Mouse (Mus musculus): ENCODE results near the gene Nr1i3. TPM values are rescaled to one million over a fixed set of nuclear protein-coding genes. Genes with fewer than 3 reads are reported as not detected.

Gene Nr1i3
- total and polyA plus RNA-seq, 2 experiments from 2014 or later = 0.16 TPM; not detected in 1

- TF ChIP-seq CTCF (IDR thresholded peaks at IDR 0.05; ENCODE audit: low read depth) = no peak
- DNase-seq = no peak
- no peak for ATAC-seq
- H3K4me3 ChIP-seq (ENCODE audit: low read depth, low read length) = no peak overlapping the region
- no peak overlapping the region for H3K4me2 ChIP-seq (ENCODE audit: low read depth)
- H3K27ac ChIP-seq (ENCODE audit: low read depth, low read length) = no peak overlapping the region
- no peaks in the 10 kb centered on the region for H3K4me1 ChIP-seq (ENCODE audit: insufficient read depth)
- H3K36me3 ChIP-seq (ENCODE audit: insufficient read depth) = peaks cover 33% of the 10 kb centered on the region
- H3K9ac ChIP-seq = no peak overlapping the region
- H3K27me3 ChIP-seq (ENCODE audit: insufficient read depth, low read length) = no peaks in the 10 kb centered on the region
- no peaks in the 10 kb centered on the region for H3K9me3 ChIP-seq (ENCODE audit: low read length)
- 84% methylated on average over 4 of the region's 4 CpGs for WGBS
These were observed 18.1 kb downstream of the Nr1i3 start for GRCm38 (mm10) chr1:171231844-171232243.

- Histone ChIP-seq H3K9ac (no peak overlapping the region), H3K27me3 (ENCODE audit: insufficient read depth, low read length) (no peaks in the 10 kb centered on the region), H3K27ac (ENCODE audit: low read depth, low read length) (no peak overlapping the region), H3K4me3 (ENCODE audit: low read depth, low read length) (no peak overlapping the region), H3K36me3 (ENCODE audit: insufficient read depth) (peaks cover 38% of the 10 kb centered on the region), H3K4me2 (ENCODE audit: low read depth) (no peak overlapping the region), H3K4me1 (ENCODE audit: insufficient read depth) (no peaks in the 10 kb centered on the region), H3K9me3 (ENCODE audit: low read length) (no peaks in the 10 kb centered on the region)
- ATAC-seq (no peak), DNase-seq (no peak)
- TF ChIP-seq CTCF (IDR thresholded peaks at IDR 0.05; ENCODE audit: low read depth) = no peak
- 86% methylated on average over 5 of the region's 5 CpGs for WGBS
These were observed 18.6 kb downstream of the Nr1i3 start for GRCm38 (mm10) chr1:171232348-171232747.

GRCm38 (mm10) chr1:171232800-171233730, 19.3 kb downstream of the Nr1i3 start:
- no peak overlapping the region for H3K4me2 ChIP-seq (ENCODE audit: low read depth)
- no peaks in the 10 kb centered on the region for H3K9me3 ChIP-seq (ENCODE audit: low read length)
- H3K27ac ChIP-seq (ENCODE audit: low read depth, low read length) = no peak overlapping the region
- TF ChIP-seq CTCF (IDR thresholded peaks at IDR 0.05; ENCODE audit: low read depth) = no peak
- no peak for DNase-seq
- no peak overlapping the region for H3K4me3 ChIP-seq (ENCODE audit: low read depth, low read length)
- no peaks in the 10 kb centered on the region for H3K27me3 ChIP-seq (ENCODE audit: insufficient read depth, low read length)
- H3K9ac ChIP-seq = no peak overlapping the region
- ATAC-seq = no peak
- WGBS = 88% methylated on average over 12 of the region's 12 CpGs
- peaks cover 45% of the 10 kb centered on the region for H3K36me3 ChIP-seq (ENCODE audit: insufficient read depth)
- no peaks in the 10 kb centered on the region for H3K4me1 ChIP-seq (ENCODE audit: insufficient read depth)

- no peaks in the 10 kb centered on the region for H3K9me3 ChIP-seq (ENCODE audit: low read length)
- H3K4me3 ChIP-seq (ENCODE audit: low read depth, low read length) = no peak within 1 kb of the TSS
- TF ChIP-seq CTCF (IDR thresholded peaks at IDR 0.05; ENCODE audit: low read depth) = no peak
- H3K9ac ChIP-seq = no peak within 1 kb of the TSS
- H3K27ac ChIP-seq (ENCODE audit: low read depth, low read length) = no peak within 1 kb of the TSS
- DNase-seq = no peak
- 95% methylated on average over 14 of the region's 14 CpGs for WGBS
- no peaks in the 10 kb centered on the region for H3K4me1 ChIP-seq (ENCODE audit: insufficient read depth)
- peaks cover 55% of the 10 kb centered on the region for H3K36me3 ChIP-seq (ENCODE audit: insufficient read depth)
- H3K27me3 ChIP-seq (ENCODE audit: insufficient read depth, low read length) = no peaks in the 10 kb centered on the region
- no peak within 1 kb of the TSS for H3K4me2 ChIP-seq (ENCODE audit: low read depth)
- ATAC-seq = no peak
These were observed 20.4 kb downstream of the Nr1i3 start, which contains the start of gene Fcer1g for GRCm38 (mm10) chr1:171234126-171234525. Gene Fcer1g (minus strand): TSS chr1:171234365.

- H3K9me3 ChIP-seq (ENCODE audit: low read length) = no peaks in the 10 kb centered on the region
- no peak overlapping the region for H3K4me2 ChIP-seq (ENCODE audit: low read depth)
- no peak overlapping the region for H3K4me3 ChIP-seq (ENCODE audit: low read depth, low read length)
- H3K27me3 ChIP-seq (ENCODE audit: insufficient read depth, low read length) = no peaks in the 10 kb centered on the region
- WGBS = 96% methylated on average over 4 of the region's 4 CpGs
- ATAC-seq (no peak), DNase-seq (no peak)
- TF ChIP-seq CTCF (IDR thresholded peaks at IDR 0.05; ENCODE audit: low read depth) = no peak
- no peak overlapping the region for H3K9ac ChIP-seq
- H3K4me1 ChIP-seq (ENCODE audit: insufficient read depth) = no peaks in the 10 kb centered on the region
- H3K27ac ChIP-seq (ENCODE audit: low read depth, low read length) = no peak overlapping the region
- peaks cover 57% of the 10 kb centered on the region for H3K36me3 ChIP-seq (ENCODE audit: insufficient read depth)
These were observed 20.8 kb downstream of the Nr1i3 start for GRCm38 (mm10) chr1:171234538-171234937.

GRCm38 (mm10) chr1:171235791-171236190, 22.0 kb downstream of the Nr1i3 start:
- 85% methylated on average over 4 of the region's 4 CpGs for WGBS
- H3K36me3 ChIP-seq (ENCODE audit: insufficient read depth) = peaks cover 70% of the 10 kb centered on the region
- no peak overlapping the region for H3K4me2 ChIP-seq (ENCODE audit: low read depth)

GRCm38 (mm10) chr1:171237438-171237837, 23.7 kb downstream of the Nr1i3 start:
- Histone ChIP-seq H3K4me3 (ENCODE audit: low read depth, low read length) (no peak overlapping the region), H3K4me2 (ENCODE audit: low read depth) (no peak overlapping the region), H3K9me3 (ENCODE audit: low read length) (no peaks in the 10 kb centered on the region), H3K27ac (ENCODE audit: low read depth, low read length) (no peak overlapping the region), H3K4me1 (ENCODE audit: insufficient read depth) (no peaks in the 10 kb centered on the region), H3K9ac (no peak overlapping the region), H3K36me3 (ENCODE audit: insufficient read depth) (peaks cover 82% of the 10 kb centered on the region), H3K27me3 (ENCODE audit: insufficient read depth, low read length) (no peaks in the 10 kb centered on the region)
- DNase-seq (no peak), ATAC-seq (no peak)
- WGBS = 90% methylated on average over 6 of the region's 6 CpGs
- no peak for TF ChIP-seq CTCF (IDR thresholded peaks at IDR 0.05; ENCODE audit: low read depth)

More at GRCm38 (mm10) chr1:171235791-171236190, 22.0 kb downstream of the Nr1i3 start:
- ATAC-seq = no peak
- Histone ChIP-seq H3K27me3 (ENCODE audit: insufficient read depth, low read length) (no peaks in the 10 kb centered on the region), H3K9ac (no peak overlapping the region), H3K4me3 (ENCODE audit: low read depth, low read length) (no peak overlapping the region), H3K27ac (ENCODE audit: low read depth, low read length) (no peak overlapping the region), H3K9me3 (ENCODE audit: low read length) (no peaks in the 10 kb centered on the region), H3K4me1 (ENCODE audit: insufficient read depth) (no peaks in the 10 kb centered on the region)
- no peak for TF ChIP-seq CTCF (IDR thresholded peaks at IDR 0.05; ENCODE audit: low read depth)
- no peak for DNase-seq

Data from forebrain, postnatal 0 days (tissue).